Mouse (Mus musculus): ENCODE measurements around the gene Bdkrb1. TPM values are rescaled to one million over a fixed set of nuclear protein-coding genes. Genes with fewer than 3 reads are reported as not detected.

Bdkrb1 gene
- total RNA-seq (2018; cell fraction: chromatin; rRNA removed) = not detected
- total RNA-seq (2018; cell fraction: cytosol; rRNA removed) = not detected
- not detected for total RNA-seq (2018; cell fraction: nucleus; rRNA removed)
- polyA plus RNA-seq (2018) = not detected in 3 replicates

- no peaks in the 10 kb centered on the region for H3K79me2 ChIP-seq (ENCODE audit: inconsistent target)
- no peak within 1 kb of the TSS for H3K4me3 ChIP-seq (ENCODE audit: inconsistent target)
- H3K27ac ChIP-seq = no peak within 1 kb of the TSS
- 93% methylated on average over 11 of the region's 11 CpGs for WGBS (ENCODE audit: missing documents)
- H3K36me3 ChIP-seq (ENCODE audit: inconsistent target) = no peaks in the 10 kb centered on the region
These were observed at the start of gene Bdkrb1 for GRCm38 (mm10) chr12:105602581-105603210. Gene Bdkrb1, plus strand, starts transcription at chr12:105603085.

GRCm38 (mm10) chr12:105554151-105554772, 48.6 kb upstream of the Bdkrb1 start:
- WGBS (ENCODE audit: missing documents) = 52% methylated on average over 8 of the region's 8 CpGs
- H3K27ac ChIP-seq = no peak overlapping the region
- H3K36me3 ChIP-seq (ENCODE audit: inconsistent target) = no peaks in the 10 kb centered on the region
- H3K4me3 ChIP-seq (ENCODE audit: inconsistent target) = no peak overlapping the region
- H3K79me2 ChIP-seq (ENCODE audit: inconsistent target) = no peaks in the 10 kb centered on the region

GRCm38 (mm10) chr12:105555172-105555571, 47.7 kb upstream of the Bdkrb1 start:
- H3K4me3 ChIP-seq (ENCODE audit: inconsistent target) = no peak overlapping the region
- no peak overlapping the region for H3K27ac ChIP-seq
- H3K79me2 ChIP-seq (ENCODE audit: inconsistent target) = no peaks in the 10 kb centered on the region
- WGBS (ENCODE audit: missing documents) = 93% methylated on average over 5 of the region's 5 CpGs
- H3K36me3 ChIP-seq (ENCODE audit: inconsistent target) = no peaks in the 10 kb centered on the region

- Histone ChIP-seq H3K27ac (no peak overlapping the region), H3K4me3 (ENCODE audit: inconsistent target) (no peak overlapping the region), H3K36me3 (ENCODE audit: inconsistent target) (no peaks in the 10 kb centered on the region), H3K79me2 (ENCODE audit: inconsistent target) (no peaks in the 10 kb centered on the region)
- 70% methylated on average over 7 of the region's 7 CpGs for WGBS (ENCODE audit: missing documents)
These were observed 45.5 kb upstream of the Bdkrb1 start for GRCm38 (mm10) chr12:105557250-105557925.

- Histone ChIP-seq H3K36me3 (ENCODE audit: inconsistent target) (no peaks in the 10 kb centered on the region), H3K4me3 (ENCODE audit: inconsistent target) (no peak overlapping the region), H3K27ac (no peak overlapping the region), H3K79me2 (ENCODE audit: inconsistent target) (no peaks in the 10 kb centered on the region)
- 59% methylated on average over 8 of the region's 8 CpGs for WGBS (ENCODE audit: missing documents)
These were observed 41.8 kb upstream of the Bdkrb1 start for GRCm38 (mm10) chr12:105561007-105561534.

GRCm38 (mm10) chr12:105562056-105562820, 40.6 kb upstream of the Bdkrb1 start:
- no peaks in the 10 kb centered on the region for H3K36me3 ChIP-seq (ENCODE audit: inconsistent target)
- 36% methylated on average over 8 of the region's 8 CpGs for WGBS (ENCODE audit: missing documents)

GRCm38 (mm10) chr12:105562936-105563680, 39.8 kb upstream of the Bdkrb1 start, which contains the start of gene Bdkrb2:
Gene Bdkrb2, plus strand, starts transcription at chr12:105563226.
- 14% methylated on average over 25 of the region's 25 CpGs for WGBS (ENCODE audit: missing documents)
- no peaks in the 10 kb centered on the region for H3K36me3 ChIP-seq (ENCODE audit: inconsistent target)
- no peak within 1 kb of the TSS for H3K4me3 ChIP-seq (ENCODE audit: inconsistent target)
- no peak within 1 kb of the TSS for H3K27ac ChIP-seq
- no peaks in the 10 kb centered on the region for H3K79me2 ChIP-seq (ENCODE audit: inconsistent target)

More at GRCm38 (mm10) chr12:105562056-105562820, 40.6 kb upstream of the Bdkrb1 start:
- Histone ChIP-seq H3K79me2 (ENCODE audit: inconsistent target) (no peaks in the 10 kb centered on the region), H3K4me3 (ENCODE audit: inconsistent target) (no peak overlapping the region), H3K27ac (no peak overlapping the region)

GRCm38 (mm10) chr12:105563726-105564275, 39.1 kb upstream of the Bdkrb1 start:
- WGBS (ENCODE audit: missing documents) = 11% methylated on average over 25 of the region's 25 CpGs
- no peak overlapping the region for H3K4me3 ChIP-seq (ENCODE audit: inconsistent target)

GRCm38 (mm10) chr12:105565221-105565620, 37.7 kb upstream of the Bdkrb1 start:
- Histone ChIP-seq H3K36me3 (ENCODE audit: inconsistent target) (no peaks in the 10 kb centered on the region), H3K4me3 (ENCODE audit: inconsistent target) (no peak overlapping the region), H3K27ac (no peak overlapping the region), H3K79me2 (ENCODE audit: inconsistent target) (no peaks in the 10 kb centered on the region)
- 80% methylated on average over 5 of the region's 5 CpGs for WGBS (ENCODE audit: missing documents)

More at GRCm38 (mm10) chr12:105563726-105564275, 39.1 kb upstream of the Bdkrb1 start:
- H3K27ac ChIP-seq = no peak overlapping the region
- no peaks in the 10 kb centered on the region for H3K79me2 ChIP-seq (ENCODE audit: inconsistent target)
- H3K36me3 ChIP-seq (ENCODE audit: inconsistent target) = no peaks in the 10 kb centered on the region

- Histone ChIP-seq H3K27ac (no peak overlapping the region), H3K4me3 (ENCODE audit: inconsistent target) (no peak overlapping the region), H3K36me3 (ENCODE audit: inconsistent target) (no peaks in the 10 kb centered on the region), H3K79me2 (ENCODE audit: inconsistent target) (no peaks in the 10 kb centered on the region)
- 83% methylated on average over 3 of the region's 3 CpGs for WGBS (ENCODE audit: missing documents)
These were observed 31.0 kb upstream of the Bdkrb1 start for GRCm38 (mm10) chr12:105571867-105572266.

GRCm38 (mm10) chr12:105572622-105573021, 30.3 kb upstream of the Bdkrb1 start:
- H3K36me3 ChIP-seq (ENCODE audit: inconsistent target) = no peaks in the 10 kb centered on the region
- H3K79me2 ChIP-seq (ENCODE audit: inconsistent target) = no peaks in the 10 kb centered on the region
- no peak overlapping the region for H3K27ac ChIP-seq
- no peak overlapping the region for H3K4me3 ChIP-seq (ENCODE audit: inconsistent target)
- 100% methylated on average over 2 of the region's 2 CpGs for WGBS (ENCODE audit: missing documents)

GRCm38 (mm10) chr12:105574356-105574755, 28.5 kb upstream of the Bdkrb1 start:
- Histone ChIP-seq H3K36me3 (ENCODE audit: inconsistent target) (no peaks in the 10 kb centered on the region), H3K4me3 (ENCODE audit: inconsistent target) (no peak overlapping the region), H3K79me2 (ENCODE audit: inconsistent target) (no peaks in the 10 kb centered on the region), H3K27ac (no peak overlapping the region)
- WGBS (ENCODE audit: missing documents) = 91% methylated on average over 4 of the region's 4 CpGs

- Histone ChIP-seq H3K79me2 (ENCODE audit: inconsistent target) (no peaks in the 10 kb centered on the region), H3K4me3 (ENCODE audit: inconsistent target) (no peak overlapping the region), H3K36me3 (ENCODE audit: inconsistent target) (no peaks in the 10 kb centered on the region), H3K27ac (no peak overlapping the region)
- WGBS (ENCODE audit: missing documents) = 48% methylated on average over 17 of the region's 17 CpGs
These were observed 22.4 kb upstream of the Bdkrb1 start for GRCm38 (mm10) chr12:105580490-105580889.
